Mouse (Mus musculus): ENCODE measurements at regions not wholly inside any gene's neighbourhood (a gene's known extent, or its start where the extent isn't known, plus 50 kb on each side); places are given as distances from the start of the nearest gene placed in this dataset.

- no peak for DNase-seq
- intact Hi-C loops (cut with DNase I), result no loop called here
These were observed 230.6 kb upstream of the Zic4 start for GRCm38 (mm10) chr9:91131415-91132255.

GRCm38 (mm10) chr9:91132531-91132930 lies 229.7 kb upstream of the Zic4 start:
- intact Hi-C loops (cut with DNase I), result no loop called here
- DNase-seq, result no peak

- no peak for DNase-seq
- intact Hi-C loops (cut with DNase I), result no loop called here
These were observed 228.8 kb upstream of the Zic4 start for GRCm38 (mm10) chr9:91133256-91133920.

- no peak for DNase-seq
- intact Hi-C loops (cut with DNase I), result no loop called here
These were observed 227.9 kb upstream of the Zic4 start for GRCm38 (mm10) chr9:91134325-91134724.

GRCm38 (mm10) chr9:91135107-91135506 lies 227.1 kb upstream of the Zic4 start:
- intact Hi-C loops (cut with DNase I), result no loop called here
- DNase-seq, result no peak

GRCm38 (mm10) chr9:91140651-91141050 lies 221.6 kb upstream of the Zic4 start:
- intact Hi-C loops (cut with DNase I), result no loop called here
- DNase-seq, result no peak

- peak; percentile 9 to 11 for DNase-seq
- intact Hi-C loops (cut with DNase I), result no loop called here
These were observed 210.3 kb upstream of the Zic4 start for GRCm38 (mm10) chr9:91151893-91152292.

GRCm38 (mm10) chr9:91159311-91159710 lies 202.9 kb upstream of the Zic4 start:
- intact Hi-C loops (cut with DNase I), result no loop called here
- DNase-seq, result peak; percentile 25 to 32

GRCm38 (mm10) chr9:91167871-91168270 lies 194.3 kb upstream of the Zic4 start:
- DNase-seq, result no peak
- intact Hi-C loops (cut with DNase I), result no loop called here

GRCm38 (mm10) chr9:91193221-91193620 lies 169.0 kb upstream of the Zic4 start:
- DNase-seq, result no peak
- intact Hi-C loops (cut with DNase I), result no loop called here

GRCm38 (mm10) chr9:91193954-91194353 lies 168.3 kb upstream of the Zic4 start:
- no peak for DNase-seq
- intact Hi-C loops (cut with DNase I), result no loop called here

- DNase-seq, result no peak
- intact Hi-C loops (cut with DNase I), result no loop called here
These were observed 154.9 kb upstream of the Zic4 start for GRCm38 (mm10) chr9:91207281-91207680.

GRCm38 (mm10) chr9:91227673-91228440 lies 134.4 kb upstream of the Zic4 start:
- DNase-seq, result no peak
- intact Hi-C loops (cut with DNase I), result no loop called here

- no peak for DNase-seq
- intact Hi-C loops (cut with DNase I), result no loop called here
These were observed 133.7 kb upstream of the Zic4 start for GRCm38 (mm10) chr9:91228525-91228924.

GRCm38 (mm10) chr9:91253886-91254285 lies 108.3 kb upstream of the Zic4 start:
- no peak for DNase-seq
- intact Hi-C loops (cut with DNase I), result no loop called here

- intact Hi-C loops (cut with DNase I), result loop anchor here (5.0 kb wide), 1 partner anchor 589 kb away; no protein-coding TSS in a partner anchor
- peak in 1 of 2 experiments; percentile 6 for DNase-seq
These were observed 70.9 kb upstream of the Zic4 start for GRCm38 (mm10) chr9:91291340-91291739.
